In genomic region chr7:58460939-58461338, GRCm38 (mm10) we compare ENCODE assay signal across 12 mouse cellular contexts.
"Had no signal": no experiment of that assay in that cellular context is flagged by ENCODE, and none has a peak within 500 bp of the region (broad histone marks: within the 10 kb centered on the region; RNA-seq: fewer than 3 reads in every experiment).

No protein-coding gene starts in this region.

- DNase-seq: kidney, adult 8-10 months; kidney, postnatal 25 days; lung, embryonic 14.5 days; lung, postnatal 14 days; thymus, adult 2 months had no signal

- H3K27ac ChIP-seq: limb, embryonic 15.5 days; liver, embryonic 12.5 days; macrophage; midbrain, embryonic 15.5 days; neural tube, embryonic 12.5 days; stomach, postnatal 0 days had no signal

- H3K4me3 ChIP-seq: limb, embryonic 15.5 days; liver, embryonic 12.5 days; megakaryocyte, embryonic 14.5 days; midbrain, embryonic 15.5 days; neural tube, embryonic 12.5 days had no signal
